Mouse (Mus musculus) hindbrain, embryonic 11.5 days (tissue): ENCODE measurements around the gene Ruvbl2. TPM values are rescaled to one million over a fixed set of nuclear protein-coding genes. Genes with fewer than 3 reads are reported as not detected.
A peak's percentile ranks its signal among the peaks of the same experiment; 100 is the strongest.

Source experiments
- ATAC-seq: fragments of 200-750 bp; cut with Nextera tagmentation; 2 replicates; pipeline ENCODE4 v1.8.0; 2017; ENCODE audit warnings: mild to moderate bottlenecking, moderate TSS enrichment, moderate library complexity; ENCODE audit not compliant: low FRiP score
- DNase-seq: peaks from one replicate; pipeline ENCODE4 v3.0.0-alpha.2; 2015; ENCODE audit warnings: low spot score
- H3K27ac ChIP-seq: fragments of 300-500 bp; sonication (generic); 2 replicates; pipeline ENCODE4 v1.5.1; 2014; ENCODE audit warnings: mild to moderate bottlenecking, low read depth, low read length
- H3K27me3 ChIP-seq: fragments of 300-500 bp; sonication (generic); 2 replicates; pipeline ENCODE4 v1.6.1; 2014; ENCODE audit warnings: mild to moderate bottlenecking, low read length, moderate library complexity, mixed read lengths; ENCODE audit not compliant: control insufficient read depth, insufficient read depth
- H3K36me3 ChIP-seq: fragments of 300-500 bp; sonication (generic); 2 replicates; pipeline ENCODE4 v1.6.1; 2014; ENCODE audit warnings: mild to moderate bottlenecking, low read length, moderate library complexity, mixed read lengths; ENCODE audit not compliant: control insufficient read depth, insufficient read depth
- H3K4me1 ChIP-seq: fragments of 300-500 bp; sonication (generic); replicated peaks from 2 replicates; pipeline ENCODE4 v1.6.1; 2014; ENCODE audit warnings: low read length, mixed read lengths; ENCODE audit not compliant: control insufficient read depth, insufficient read depth
- H3K4me2 ChIP-seq: fragments of 300-500 bp; sonication (generic); replicated peaks from 2 replicates; pipeline ENCODE4 v1.6.1; 2014; ENCODE audit warnings: mild to moderate bottlenecking, low read depth, low read length
- H3K4me3 ChIP-seq: fragments of 300-500 bp; sonication (generic); 2 replicates; pipeline ENCODE4 v1.5.1; 2014; ENCODE audit warnings: low read depth, low read length
- H3K9ac ChIP-seq: fragments of 300-500 bp; sonication (generic); 2 replicates; pipeline ENCODE4 v1.6.1; 2014; ENCODE audit warnings: low read depth, low read length
- H3K9me3 ChIP-seq: fragments of 300-500 bp; sonication (generic); 2 replicates; pipeline ENCODE4 v1.6.1; 2016; ENCODE audit warnings: low read length; ENCODE audit not compliant: control insufficient read depth
- WGBS: fragments of 180-500 bp; shearing (Covaris S2); extraction: QIAGEN DNeasy Blood & Tissue Kit; methylation state at CpG from one replicate; pipeline ENCODE4 v1.1.7; 2014; 5-methylcytosine and 5-hydroxymethylcytosine counted together
- polyA plus RNA-seq: library from polyadenylated mRNA; unstranded; fragments of >200 nt; fragmentation: Nextera tagmentation; extraction: Ambion mirVana; gene quantifications from 2 replicates; pipeline ENCODE4 v1.2.1, GENCODE M21; 2014

Gene Ruvbl2
- polyA plus RNA-seq, 1 experiment from 2014 or later: 178 TPM

DNA sequence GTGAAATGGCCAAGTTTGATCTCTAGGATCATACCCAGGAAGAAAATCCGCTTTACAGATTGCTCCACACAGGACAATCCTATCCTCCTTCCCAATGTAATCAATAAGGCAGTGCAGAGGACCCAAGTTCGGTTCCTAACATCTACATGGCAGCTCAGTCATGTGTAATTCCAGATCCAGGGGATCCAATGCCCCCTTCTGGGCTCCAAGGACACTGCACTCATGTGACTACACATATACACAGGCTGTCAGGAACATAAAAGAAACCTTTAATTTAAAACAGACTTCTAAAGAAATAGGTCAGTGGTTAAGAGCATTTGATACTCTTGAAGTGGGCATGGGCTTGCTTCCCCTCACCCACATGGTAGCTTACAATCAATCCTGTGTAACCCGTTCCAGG, 51.8 kb downstream of the Ruvbl2 start:
- WGBS: 87% methylated on average over 3 of the region's 3 CpGs
- DNase-seq: peak; percentile 33
- H3K36me3 ChIP-seq: peaks cover 37% of the 10 kb centered on the region

DNA sequence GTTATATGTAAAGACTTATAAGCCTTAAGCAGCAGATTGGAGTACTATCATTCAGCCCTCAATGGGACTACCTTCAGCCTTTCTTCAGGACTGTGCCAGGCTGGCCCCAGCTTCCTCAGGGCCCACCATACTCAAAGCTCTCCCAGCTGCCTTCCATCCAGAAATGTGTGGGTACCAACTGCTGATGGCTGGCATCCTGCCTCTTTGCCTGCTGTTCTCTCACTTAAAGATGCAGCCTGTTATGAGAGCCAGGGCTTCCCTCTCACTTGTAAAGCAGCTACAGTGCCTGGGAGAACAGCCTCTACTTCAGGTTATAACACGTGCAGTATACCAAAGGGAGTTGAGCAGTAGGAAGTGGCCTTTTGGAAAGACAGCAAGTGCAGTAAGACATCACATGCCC, 61.8 kb downstream of the Ruvbl2 start:
- DNase-seq (no peak), ATAC-seq (no peak)
- no peaks in the 10 kb centered on the region for H3K9me3 ChIP-seq
- no peak overlapping the region for H3K4me3 ChIP-seq
- H3K36me3 ChIP-seq: peaks cover 25% of the 10 kb centered on the region
- no peak overlapping the region for H3K4me2 ChIP-seq
- 89% methylated on average over 1 of the region's 1 CpGs for WGBS
- H3K27ac ChIP-seq: no peak overlapping the region
- H3K27me3 ChIP-seq: no peaks in the 10 kb centered on the region
- no peak overlapping the region for H3K9ac ChIP-seq
- no peaks in the 10 kb centered on the region for H3K4me1 ChIP-seq

More for the DNA sequence above, 51.8 kb downstream of the Ruvbl2 start:
- no peak overlapping the region for H3K27ac ChIP-seq
- H3K4me1 ChIP-seq: no peaks in the 10 kb centered on the region
- no peak overlapping the region for H3K4me2 ChIP-seq
- H3K4me3 ChIP-seq: no peak overlapping the region
- no peaks in the 10 kb centered on the region for H3K27me3 ChIP-seq
- H3K9me3 ChIP-seq: no peaks in the 10 kb centered on the region
- ATAC-seq: no peak
- H3K9ac ChIP-seq: no peak overlapping the region

GRCm38 (mm10) chr7:45374620-45375019, 63.3 kb downstream of the Ruvbl2 start:
- no peak overlapping the region for H3K27ac ChIP-seq
- H3K36me3 ChIP-seq: peaks cover 19% of the 10 kb centered on the region
- H3K4me3 ChIP-seq: no peak overlapping the region
- no peak overlapping the region for H3K9ac ChIP-seq
- 0 out of 2 replicates have a peak, but pooled peaks cover 6% of the 10 kb centered on the region for H3K4me1 ChIP-seq
- no peak overlapping the region for H3K4me2 ChIP-seq
- no peaks in the 10 kb centered on the region for H3K9me3 ChIP-seq
- peaks cover 4% of the 10 kb centered on the region for H3K27me3 ChIP-seq
- WGBS: 92% methylated on average over 8 of the region's 8 CpGs
- DNase-seq: no peak
- no peak for ATAC-seq

- H3K4me2 ChIP-seq: no peak overlapping the region
- no peak for ATAC-seq
- H3K4me1 ChIP-seq: peaks cover 13% of the 10 kb centered on the region; the same call in 1 of the 2 replicates
- DNase-seq: no peak
- no peak overlapping the region for H3K9ac ChIP-seq
- H3K36me3 ChIP-seq: peaks cover 16% of the 10 kb centered on the region
- H3K27me3 ChIP-seq: peaks cover 20% of the 10 kb centered on the region
- H3K9me3 ChIP-seq: no peaks in the 10 kb centered on the region
- no peak overlapping the region for H3K27ac ChIP-seq
- H3K4me3 ChIP-seq: no peak overlapping the region
- WGBS: 92% methylated on average over 5 of the region's 5 CpGs
Measured at GRCm38 (mm10) chr7:45372371-45372770, 65.5 kb downstream of the Ruvbl2 start.

Other genes with a start within 250 kb of the Ruvbl2 start
- gene Ccdc155, start 233.2 kb downstream of the Ruvbl2 start, polyA plus RNA-seq: 0.31 and 0.40 TPM in 2 replicates
- 1.6 and 1.7 TPM in 2 replicates for gene Dkkl1, start 225.9 kb downstream of the Ruvbl2 start, polyA plus RNA-seq
- 229 and 242 TPM in 2 replicates for gene Tead2, start 222.3 kb downstream of the Ruvbl2 start, polyA plus RNA-seq
- gene Cd37, start 199.0 kb downstream of the Ruvbl2 start, polyA plus RNA-seq: 1.1 and 2.5 TPM in 2 replicates
- 0.14 and 0.32 TPM in 2 replicates for gene Slc6a16, start 197.0 kb downstream of the Ruvbl2 start, polyA plus RNA-seq
- gene Slc6a21, start 160.6 kb downstream of the Ruvbl2 start, polyA plus RNA-seq: not detected in 2 replicates
- gene Trpm4, start 104.3 kb downstream of the Ruvbl2 start, polyA plus RNA-seq: 5.2 and 6.9 TPM in 2 replicates
- 0.68 and 0.77 TPM in 2 replicates for gene Hrc, start 102.8 kb downstream of the Ruvbl2 start, polyA plus RNA-seq
- gene Ppfia3, start 71.1 kb downstream of the Ruvbl2 start, polyA plus RNA-seq: 8.2 and 9.5 TPM in 2 replicates
- 0.92 and 1.7 TPM in 2 replicates for gene Lin7b, start 67.5 kb downstream of the Ruvbl2 start, polyA plus RNA-seq
- 76.5 and 114 TPM in 2 replicates for gene Snrnp70, start 42.4 kb downstream of the Ruvbl2 start, polyA plus RNA-seq
- gene Kcna7, start 32.4 kb downstream of the Ruvbl2 start, polyA plus RNA-seq: 0.11 TPM in 1 of 2 replicates, not detected in the other
- 0.99 and 1.2 TPM in 2 replicates for gene Ntf5, start 24.4 kb downstream of the Ruvbl2 start, polyA plus RNA-seq
- 0.47 TPM in 1 of 2 replicates, not detected in the other for gene Lhb, start 17.3 kb downstream of the Ruvbl2 start, polyA plus RNA-seq
- gene Gys1, start 3.3 kb downstream of the Ruvbl2 start, polyA plus RNA-seq: 29.2 and 30.6 TPM in 2 replicates
- 5,748 and 5,943 TPM in 2 replicates for gene Ftl1, start 21.8 kb upstream of the Ruvbl2 start, polyA plus RNA-seq
- 128 and 196 TPM in 2 replicates for gene Bax, start 28.8 kb upstream of the Ruvbl2 start, polyA plus RNA-seq
- 0.40 and 0.54 TPM in 2 replicates for gene Tulp2, start 43.8 kb upstream of the Ruvbl2 start, polyA plus RNA-seq
- gene Gm45808, start 48.7 kb upstream of the Ruvbl2 start, polyA plus RNA-seq: not detected in 2 replicates
- gene Dhdh, start 50.7 kb upstream of the Ruvbl2 start, polyA plus RNA-seq: 2.9 and 4.1 TPM in 2 replicates
- 88.6 and 92.7 TPM in 2 replicates for gene Nucb1, start 72.3 kb upstream of the Ruvbl2 start, polyA plus RNA-seq
- 15.1 and 15.7 TPM in 2 replicates for gene Ppp1r15a, start 88.2 kb upstream of the Ruvbl2 start, polyA plus RNA-seq
- gene Plekha4, start 88.2 kb upstream of the Ruvbl2 start, polyA plus RNA-seq: 2.1 and 2.3 TPM in 2 replicates
- 0.45 and 0.46 TPM in 2 replicates for gene Hsd17b14, start 116.8 kb upstream of the Ruvbl2 start, polyA plus RNA-seq
- 26.6 and 31.4 TPM in 2 replicates for gene Bcat2, start 132.1 kb upstream of the Ruvbl2 start, polyA plus RNA-seq
- gene Fgf21, start 177.4 kb upstream of the Ruvbl2 start, polyA plus RNA-seq: not detected in 2 replicates
- gene Fut1, start 179.2 kb upstream of the Ruvbl2 start, polyA plus RNA-seq: not detected in 2 replicates
- gene Izumo1, start 183.7 kb upstream of the Ruvbl2 start, polyA plus RNA-seq: 0.12 and 0.18 TPM in 2 replicates
- gene Rasip1, start 189.4 kb upstream of the Ruvbl2 start, polyA plus RNA-seq: 4.9 and 5.1 TPM in 2 replicates
- 1.7 and 2.1 TPM in 2 replicates for gene Mamstr, start 201.9 kb upstream of the Ruvbl2 start, polyA plus RNA-seq
- 0.06 and 0.27 TPM in 2 replicates for gene Fut2, start 228.3 kb upstream of the Ruvbl2 start, polyA plus RNA-seq
- gene Ntn5, start 245.9 kb upstream of the Ruvbl2 start, polyA plus RNA-seq: 0.21 and 0.22 TPM in 2 replicates